Mouse (Mus musculus) limb, embryonic 10.5 days (tissue): ENCODE measurements around the gene Tescl. TPM values are rescaled to one million over a fixed set of nuclear protein-coding genes. Genes with fewer than 3 reads are reported as not detected.
A peak's percentile ranks its signal among the peaks of the same experiment; 100 is the strongest.

ENCODE experiments used
- DNase-seq: peaks from one replicate; pipeline ENCODE4 v3.0.0-alpha.2; 2017; ENCODE audit warnings: low spot score
- H3K27ac ChIP-seq: fragments of 300-500 bp; sonication (generic); 2 replicates; pipeline ENCODE4 v1.5.1; 2016; ENCODE audit warnings: mild to moderate bottlenecking
- H3K27me3 ChIP-seq: fragments of 300-500 bp; sonication (generic); 2 replicates; pipeline ENCODE4 v1.6.1; 2016; ENCODE audit warnings: low read depth, mild to moderate bottlenecking; ENCODE audit not compliant: poor library complexity, severe bottlenecking
- H3K36me3 ChIP-seq: fragments of 300-500 bp; sonication (generic); 2 replicates; pipeline ENCODE4 v1.6.1; 2016; ENCODE audit warnings: mild to moderate bottlenecking, moderate library complexity
- H3K4me1 ChIP-seq: fragments of 300-500 bp; sonication (generic); 2 replicates; pipeline ENCODE4 v1.6.1; 2016
- H3K4me3 ChIP-seq: fragments of 300-500 bp; sonication (generic); 2 replicates; pipeline ENCODE4 v1.5.1; 2016; ENCODE audit warnings: mild to moderate bottlenecking, moderate library complexity
- H3K9me3 ChIP-seq: fragments of 300-500 bp; sonication (generic); replicated peaks from 2 replicates; pipeline ENCODE4 v1.6.1; 2016; ENCODE audit warnings: mild to moderate bottlenecking
- WGBS: fragments of 180-500 bp; shearing (Covaris S2); methylation state at CpG from one replicate; pipeline ENCODE4 v1.1.7; 2016; 5-methylcytosine and 5-hydroxymethylcytosine counted together
- polyA plus RNA-seq: library from polyadenylated mRNA; unstranded; fragments of >200 nt; fragmentation: Nextera tagmentation; extraction: Ambion mirVana; gene quantifications from 2 replicates; pipeline ENCODE4 v1.2.1, GENCODE M21; 2016

Gene Tescl
- polyA plus RNA-seq, 1 experiment from 2014 or later = not detected

DNA sequence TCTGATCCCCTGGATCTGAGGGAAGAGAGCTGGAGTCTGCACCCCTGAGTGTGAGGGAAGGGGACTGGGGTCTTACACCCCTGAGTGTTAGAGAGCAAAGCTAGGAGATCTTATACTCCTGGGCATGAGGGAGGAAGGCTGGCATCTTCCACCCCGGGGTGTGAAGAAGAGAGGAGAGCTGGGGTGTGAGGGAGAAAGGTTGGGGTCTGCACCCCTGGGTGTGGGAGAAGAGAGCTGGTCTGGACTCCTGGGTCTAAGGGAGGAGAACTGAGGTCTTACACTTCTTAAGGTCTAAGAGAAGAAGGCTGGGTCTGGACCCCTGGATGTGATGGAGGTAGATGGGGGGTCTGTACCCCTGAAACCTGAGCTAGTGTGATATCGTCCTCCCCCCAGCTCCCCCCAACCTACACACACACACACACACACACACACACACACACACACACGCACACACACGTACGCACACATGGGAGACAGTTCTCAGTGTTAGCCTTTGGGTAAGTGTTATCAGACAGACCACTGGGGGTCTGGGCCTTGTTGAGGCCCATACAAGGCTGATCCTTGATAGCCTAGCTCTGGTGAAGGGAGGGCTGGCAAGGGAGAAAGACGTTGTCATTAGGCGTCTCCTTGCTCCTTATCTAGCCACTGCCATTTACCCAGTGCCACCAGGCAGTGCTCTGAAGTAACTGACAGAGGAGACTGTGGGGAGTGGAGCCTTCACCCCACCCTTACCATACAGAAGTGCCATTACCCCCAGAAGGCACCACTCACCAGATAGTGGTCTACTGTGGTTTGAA, 37.5 kb upstream of the Tescl start:
- peaks cover 24% of the 10 kb centered on the region for H3K4me1 ChIP-seq
- no peak for DNase-seq
- H3K27ac ChIP-seq = peak overlapping the region; percentile 42; the same call in 1 of the 2 replicates
- 69% methylated on average over 7 of the region's 7 CpGs for WGBS
- no peaks in the 10 kb centered on the region for H3K36me3 ChIP-seq
- 0 out of 2 replicates have a peak, but pooled peaks cover 1% of the 10 kb centered on the region for H3K9me3 ChIP-seq
- no peak overlapping the region for H3K4me3 ChIP-seq
- H3K27me3 ChIP-seq = peaks cover 6% of the 10 kb centered on the region

DNA sequence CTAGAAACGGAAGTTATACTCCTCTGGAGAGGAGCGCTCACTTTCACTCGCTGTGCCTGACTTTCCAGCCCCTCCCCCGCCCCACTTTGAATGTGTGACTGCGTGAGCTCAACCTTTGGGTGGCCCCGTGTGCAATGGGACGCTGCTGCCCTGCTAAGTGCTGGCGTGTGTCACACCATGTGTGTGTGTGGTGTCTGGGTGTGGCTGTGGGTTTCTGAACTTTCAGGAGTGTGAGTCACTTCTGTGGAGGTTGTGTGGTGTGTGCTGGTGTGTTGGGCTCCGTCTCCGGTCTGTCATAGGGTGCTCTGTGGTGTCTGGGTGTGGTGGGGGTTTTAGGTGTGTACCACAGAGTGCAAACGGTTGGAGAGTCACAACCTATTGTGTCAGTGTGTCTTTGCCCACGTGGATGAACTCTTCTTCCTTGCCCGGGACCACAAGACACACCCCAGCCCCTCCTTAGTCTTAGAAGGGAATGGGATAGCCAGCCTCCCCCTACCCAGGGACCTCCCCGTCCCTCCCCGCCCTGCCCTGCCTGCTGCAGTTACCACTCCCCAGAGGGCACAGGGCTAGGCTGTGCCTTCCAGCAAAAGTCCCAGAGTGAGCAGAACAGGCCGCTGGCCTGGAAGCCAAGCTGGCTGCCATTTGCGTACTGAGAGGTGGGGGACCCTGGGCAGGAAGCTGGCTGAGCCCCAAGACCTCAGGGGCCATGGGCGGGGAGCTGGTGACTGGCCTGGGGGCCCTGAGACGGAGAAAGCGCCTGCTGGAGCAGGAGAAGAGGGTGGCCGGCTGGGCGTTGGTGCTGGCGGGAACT, 36.2 kb upstream of the Tescl start, which contains the start of gene Kcnn4:
Kcnn4 (plus strand) TSS at position 533 of the 811 bp plus-strand sequence.
- Histone ChIP-seq H3K27me3 (peaks cover 6% of the 10 kb centered on the region), H3K27ac (peak within 1 kb of the TSS; percentile 68), H3K4me3 (peak within 1 kb of the TSS; percentile 1; the same call in 1 of the 2 replicates), H3K4me1 (peaks cover 24% of the 10 kb centered on the region), H3K9me3 (0 out of 2 replicates have a peak, but pooled peaks cover 1% of the 10 kb centered on the region), H3K36me3 (no peaks in the 10 kb centered on the region)
- DNase-seq = no peak
- 38% methylated on average over 23 of the region's 23 CpGs for WGBS

DNA sequence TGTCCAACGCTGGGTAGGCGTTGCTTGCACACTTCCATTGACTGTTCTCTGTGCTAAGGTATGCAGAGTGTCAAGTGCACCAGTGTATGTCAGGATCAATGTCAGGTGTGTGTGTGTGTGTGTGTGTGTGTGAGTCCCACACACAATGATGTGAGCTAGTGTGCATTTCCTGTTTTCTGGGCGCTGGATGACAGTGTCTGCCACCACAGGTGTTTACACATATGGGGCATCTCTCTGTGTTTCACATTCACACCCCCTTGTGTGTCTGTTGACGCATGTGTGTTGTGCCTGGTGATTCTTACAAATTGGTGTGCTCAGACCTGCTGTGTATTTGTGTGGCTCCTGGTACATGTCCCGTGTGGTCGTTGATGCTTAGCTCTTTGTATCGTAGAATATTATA, 35.2 kb upstream of the Tescl start:
- Histone ChIP-seq H3K4me1 (peaks cover 21% of the 10 kb centered on the region), H3K27me3 (peaks cover 6% of the 10 kb centered on the region), H3K4me3 (no peak overlapping the region), H3K36me3 (no peaks in the 10 kb centered on the region), H3K9me3 (0 out of 2 replicates have a peak, but pooled peaks cover 1% of the 10 kb centered on the region), H3K27ac (no peak overlapping the region)
- no peak for DNase-seq
- 89% methylated on average over 7 of the region's 7 CpGs for WGBS

DNA sequence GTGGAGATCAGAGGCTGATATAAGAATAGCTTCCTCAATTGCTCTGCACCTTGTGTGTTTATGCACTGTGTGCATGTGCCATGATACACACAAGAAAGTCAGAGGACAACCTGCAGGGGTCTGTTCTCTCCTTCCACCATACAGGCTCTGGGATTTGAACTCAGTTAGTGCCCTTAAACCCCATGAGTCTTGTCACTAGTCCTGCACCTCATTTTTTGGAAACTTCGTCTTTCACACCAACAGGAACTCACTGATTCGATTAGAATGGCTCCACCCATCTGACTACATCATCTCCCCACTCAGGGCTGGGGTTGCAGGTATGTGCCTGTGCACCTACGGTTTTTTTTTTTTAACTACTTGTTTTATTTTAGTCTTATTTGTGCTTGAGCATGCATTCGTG, 34.5 kb upstream of the Tescl start:
- H3K4me3 ChIP-seq = no peak overlapping the region
- DNase-seq = no peak
- 0 out of 2 replicates have a peak, but pooled peaks cover under 1% of the 10 kb centered on the region for H3K9me3 ChIP-seq
- H3K27ac ChIP-seq = no peak overlapping the region
- peaks cover 14% of the 10 kb centered on the region for H3K4me1 ChIP-seq
- peaks cover 6% of the 10 kb centered on the region for H3K27me3 ChIP-seq
- no peaks in the 10 kb centered on the region for H3K36me3 ChIP-seq
- 69% methylated on average over 4 of the region's 4 CpGs for WGBS

DNA sequence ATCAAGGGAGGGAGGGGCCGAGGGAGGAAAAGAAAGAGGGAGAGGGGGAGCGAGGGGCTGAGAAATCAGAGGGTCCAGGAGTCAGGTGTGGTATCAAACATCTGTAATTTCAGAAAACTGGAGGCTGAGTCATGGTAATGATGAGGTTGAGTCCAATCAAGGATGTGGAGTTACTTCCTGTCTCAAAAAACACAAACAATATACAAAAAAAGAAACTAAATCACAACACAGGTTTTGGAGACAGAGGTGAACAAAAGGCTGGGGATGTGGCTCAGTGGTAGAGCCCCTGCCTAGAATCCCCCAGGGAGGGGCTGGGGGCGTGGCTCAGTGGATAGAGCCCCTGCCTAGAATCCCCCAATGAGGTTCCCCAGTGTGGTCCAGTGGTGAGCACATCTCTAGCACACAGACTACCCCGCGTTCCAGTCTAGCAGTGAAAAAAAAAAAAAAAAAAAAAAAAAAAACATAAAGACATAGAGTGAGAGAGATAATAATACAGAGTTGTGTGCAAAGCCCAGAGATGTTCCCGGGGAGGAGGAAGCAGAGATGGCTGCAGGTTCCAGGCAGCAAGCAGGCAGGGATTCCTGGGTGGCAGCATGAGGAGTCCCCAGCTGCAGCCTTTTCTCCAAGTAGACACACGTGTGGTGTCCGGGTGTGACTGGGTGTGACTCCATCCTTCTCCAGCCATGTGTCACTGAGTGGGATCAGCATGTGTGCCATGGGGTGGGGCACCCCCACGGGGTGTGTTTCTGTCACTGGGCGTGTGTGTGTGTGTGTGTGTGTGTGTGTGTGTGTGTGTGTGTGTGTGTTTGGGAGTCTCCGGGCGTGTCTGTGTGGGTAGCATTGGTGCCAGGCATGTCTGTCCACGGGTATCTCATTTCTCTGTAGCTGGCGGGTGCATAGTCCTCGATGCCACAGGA, 33.2 kb upstream of the Tescl start:
- DNase-seq = no peak
- 0 out of 2 replicates have a peak, but pooled peaks cover 2% of the 10 kb centered on the region for H3K36me3 ChIP-seq
- H3K4me3 ChIP-seq = no peak overlapping the region
- WGBS = 81% methylated on average over 15 of the region's 15 CpGs
- peaks cover 10% of the 10 kb centered on the region for H3K4me1 ChIP-seq
- no peaks in the 10 kb centered on the region; the same call in 1 of the 2 replicates for H3K9me3 ChIP-seq
- peaks cover 10% of the 10 kb centered on the region for H3K27me3 ChIP-seq
- no peak overlapping the region for H3K27ac ChIP-seq

DNA sequence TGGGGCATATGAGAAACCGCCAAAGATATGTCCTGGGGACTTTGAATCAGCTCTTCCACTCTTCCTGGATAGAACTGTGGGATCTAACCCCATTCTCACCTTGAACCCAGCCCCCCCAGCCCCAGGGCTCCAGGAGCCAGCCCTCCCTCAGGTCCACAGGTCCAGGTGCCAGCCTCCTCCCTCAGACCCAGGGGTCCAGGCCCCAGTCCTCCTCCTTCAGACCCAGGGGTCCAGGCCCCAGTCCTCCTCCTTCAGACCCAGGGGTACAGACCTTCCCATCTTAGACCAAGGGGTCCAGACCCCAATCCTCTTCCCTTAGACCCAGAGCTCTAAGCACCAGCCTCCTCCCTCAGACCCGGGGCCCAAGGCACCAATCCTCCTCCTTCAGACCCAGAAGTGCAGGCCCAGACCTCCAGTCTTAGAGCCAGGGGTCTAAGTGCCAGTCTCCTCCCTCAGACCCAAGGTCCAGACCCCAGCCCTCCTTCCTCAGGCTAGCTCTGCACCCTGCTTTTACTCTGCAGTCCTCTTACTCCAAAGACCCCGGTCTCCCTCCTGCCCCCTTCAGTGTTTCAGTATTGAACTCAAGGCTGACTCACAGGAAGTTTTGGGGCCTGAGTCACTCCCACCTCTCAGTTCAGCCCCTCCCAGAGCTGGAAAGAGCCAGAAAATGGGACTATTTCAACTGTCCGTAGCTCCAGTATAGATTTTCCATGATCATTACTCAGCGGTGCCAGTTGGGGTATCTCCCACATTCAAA, 31.7 kb upstream of the Tescl start:
- DNase-seq = no peak
- peaks cover 10% of the 10 kb centered on the region for H3K27me3 ChIP-seq
- H3K9me3 ChIP-seq = no peaks in the 10 kb centered on the region; the same call in 1 of the 2 replicates
- 0 out of 2 replicates have a peak overlapping the region, but pooled peaks have one; percentile 44 for H3K27ac ChIP-seq
- H3K36me3 ChIP-seq = 0 out of 2 replicates have a peak, but pooled peaks cover 2% of the 10 kb centered on the region
- peaks cover 10% of the 10 kb centered on the region for H3K4me1 ChIP-seq
- no peak overlapping the region for H3K4me3 ChIP-seq
- 80% methylated on average over 5 of the region's 5 CpGs for WGBS

DNA sequence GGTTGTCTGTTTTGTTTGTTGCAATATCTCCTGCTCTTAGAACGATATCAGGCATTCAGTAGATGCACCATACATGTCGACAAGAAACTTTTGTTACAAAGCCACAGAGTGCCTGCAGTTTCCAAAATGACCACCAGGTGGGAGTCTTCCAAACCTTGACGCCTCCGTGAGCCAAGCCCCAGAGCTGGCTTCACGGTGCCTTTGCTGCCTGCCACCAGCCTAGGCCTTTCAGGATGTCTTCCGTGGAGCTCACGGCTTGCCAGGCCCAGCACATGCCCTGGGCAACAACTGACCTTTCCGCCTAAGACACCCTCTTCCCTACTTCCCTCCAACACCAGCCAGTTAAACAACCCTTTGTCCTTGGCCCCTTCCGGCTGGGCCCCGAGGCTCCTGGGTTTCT, 31.1 kb upstream of the Tescl start:
- 0 out of 2 replicates have a peak overlapping the region, but pooled peaks have one; percentile 44 for H3K27ac ChIP-seq
- WGBS = 24% methylated on average over 10 of the region's 10 CpGs
- H3K9me3 ChIP-seq = no peaks in the 10 kb centered on the region; the same call in 1 of the 2 replicates

DNA sequence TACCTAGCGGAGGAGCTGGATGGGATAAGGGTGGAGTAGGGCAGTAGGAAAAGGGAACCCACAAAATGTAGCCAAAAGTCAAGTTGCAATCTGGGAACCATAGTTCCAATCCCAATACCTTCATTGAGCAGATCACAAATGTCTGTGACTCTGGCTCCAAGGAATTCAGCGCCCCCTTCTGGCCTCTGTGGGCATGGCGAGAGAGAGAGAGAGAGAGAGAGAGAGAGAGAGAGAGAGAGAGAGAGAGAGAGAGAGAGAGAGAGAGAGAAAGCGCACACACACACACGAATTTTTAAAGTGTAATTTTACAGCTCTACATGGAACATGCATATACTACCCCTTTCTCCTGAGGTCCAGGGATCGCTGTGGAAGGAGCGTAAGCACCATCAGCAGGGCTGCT, 29.5 kb upstream of the Tescl start:
- no peak for DNase-seq
- Histone ChIP-seq H3K4me3 (no peak overlapping the region), H3K36me3 (0 out of 2 replicates have a peak, but pooled peaks cover 2% of the 10 kb centered on the region), H3K27me3 (0 out of 2 replicates have a peak, but pooled peaks cover 4% of the 10 kb centered on the region), H3K4me1 (no peaks in the 10 kb centered on the region), H3K9me3 (no peaks in the 10 kb centered on the region; the same call in 1 of the 2 replicates), H3K27ac (no peak overlapping the region)
- WGBS = 24% methylated on average over 7 of the region's 7 CpGs

More for the DNA sequence above, 31.1 kb upstream of the Tescl start:
- H3K4me1 ChIP-seq = peaks cover 5% of the 10 kb centered on the region; the same call in 1 of the 2 replicates
- 0 out of 2 replicates have a peak, but pooled peaks cover 4% of the 10 kb centered on the region for H3K27me3 ChIP-seq
- H3K36me3 ChIP-seq = 0 out of 2 replicates have a peak, but pooled peaks cover 2% of the 10 kb centered on the region
- peak; percentile 90 for DNase-seq
- no peak overlapping the region for H3K4me3 ChIP-seq

DNA sequence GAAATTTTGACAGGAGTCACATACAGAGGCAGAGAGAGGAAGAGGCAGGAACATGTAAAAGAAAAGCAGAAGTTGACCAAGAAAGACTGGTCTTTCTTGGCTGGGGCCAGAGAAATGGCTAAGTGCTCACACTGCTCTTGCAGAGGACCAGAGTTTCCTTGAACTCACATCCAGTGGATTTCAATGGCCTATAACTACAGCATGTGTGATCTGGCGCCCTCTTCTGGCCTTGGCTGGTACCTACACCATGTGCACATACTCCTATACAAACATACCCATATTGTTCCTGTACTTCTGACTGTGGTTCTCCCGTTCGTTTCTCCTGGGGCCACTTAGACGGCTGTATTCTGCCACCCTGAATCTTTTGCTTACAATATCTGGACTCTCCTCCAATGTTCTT, 27.3 kb upstream of the Tescl start:
- 69% methylated on average over 4 of the region's 4 CpGs for WGBS
- Histone ChIP-seq H3K9me3 (no peaks in the 10 kb centered on the region; the same call in 1 of the 2 replicates), H3K4me3 (no peak overlapping the region), H3K27me3 (0 out of 2 replicates have a peak, but pooled peaks cover 4% of the 10 kb centered on the region), H3K4me1 (no peaks in the 10 kb centered on the region), H3K27ac (no peak overlapping the region), H3K36me3 (0 out of 2 replicates have a peak, but pooled peaks cover 2% of the 10 kb centered on the region)
- no peak for DNase-seq

DNA sequence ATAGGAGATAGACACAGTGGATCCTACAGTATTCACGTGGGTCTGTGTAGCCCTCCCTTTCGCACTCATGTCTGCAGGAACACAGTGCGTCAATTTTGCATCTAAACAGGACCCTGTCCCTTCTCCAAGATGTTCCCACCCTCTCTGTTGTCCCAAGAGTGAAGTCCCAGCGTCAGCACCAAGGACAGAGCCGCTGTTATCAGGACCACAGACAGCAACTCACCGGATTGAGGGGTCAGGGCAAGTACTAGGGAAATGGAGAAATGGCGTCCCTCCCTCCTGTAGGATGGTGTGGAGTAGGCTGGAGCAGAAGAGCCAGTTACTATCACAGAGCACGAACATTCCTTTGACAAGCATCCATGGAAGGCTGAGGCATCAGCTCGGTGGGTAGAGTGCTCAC, 25.5 kb upstream of the Tescl start:
- Histone ChIP-seq H3K9me3 (no peaks in the 10 kb centered on the region; the same call in 1 of the 2 replicates), H3K27me3 (0 out of 2 replicates have a peak, but pooled peaks cover 4% of the 10 kb centered on the region), H3K27ac (no peak overlapping the region), H3K4me3 (no peak overlapping the region), H3K4me1 (no peaks in the 10 kb centered on the region), H3K36me3 (0 out of 2 replicates have a peak, but pooled peaks cover 2% of the 10 kb centered on the region)
- DNase-seq = peak; percentile 82
- 28% methylated on average over 9 of the region's 9 CpGs for WGBS

DNA sequence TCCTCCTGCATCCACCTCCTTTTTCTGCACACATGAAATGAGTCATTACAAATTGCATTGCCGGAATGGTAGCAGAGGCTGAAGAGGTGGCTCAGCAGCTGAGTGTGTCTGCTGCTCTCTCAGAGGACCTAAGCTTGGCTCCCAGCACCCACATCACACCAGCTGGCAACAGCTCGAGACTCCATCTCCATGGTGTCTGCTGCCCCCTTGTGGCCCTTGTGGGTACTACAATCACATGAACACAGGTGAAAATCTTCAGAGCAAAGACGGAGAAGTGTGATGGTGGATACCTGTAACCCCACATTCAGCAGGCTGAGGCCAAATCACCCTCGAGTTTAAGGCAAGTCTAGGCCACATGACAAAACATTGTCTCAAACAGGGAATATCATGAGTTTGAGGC, 24.2 kb upstream of the Tescl start:
- Histone ChIP-seq H3K27me3 (peaks cover 7% of the 10 kb centered on the region; the same call in 1 of the 2 replicates), H3K9me3 (no peaks in the 10 kb centered on the region; the same call in 1 of the 2 replicates), H3K4me3 (no peak overlapping the region), H3K4me1 (no peaks in the 10 kb centered on the region), H3K36me3 (0 out of 2 replicates have a peak, but pooled peaks cover 2% of the 10 kb centered on the region), H3K27ac (no peak overlapping the region)
- WGBS = 43% methylated on average over 4 of the region's 4 CpGs
- no peak for DNase-seq
